Mouse (Mus musculus) heart, postnatal 14 days (tissue): Measurements from ENCODE around the gene Ncf2. TPM values are rescaled to one million over a fixed set of nuclear protein-coding genes. Genes with fewer than 3 reads are reported as not detected.
"Not testable (repeated sequence)": the region's sequence is repeated elsewhere in the genome, so short reads cannot be mapped to it uniquely, and the experiment has no call there.

Source experiments
- DNase-seq, 2 experiments: peaks; one replicate each; pipeline ENCODE4 v3.0.0; 2021 to 2022
- intact Hi-C: fragments of 180-260 bp; cut with DNase I; formaldehyde crosslinking; loops from one replicate; pipeline ENCODE4 v1.15.1; 2025
- long read RNA-seq, 2 experiments: library from polyadenylated mRNA; stranded (forward); transcript quantifications; one replicate each; pipeline ENCODE4 v2.0.0; 2021
- total RNA-seq, 2 experiments: library from RNA; stranded (reverse); gene quantifications; 2 replicates each; pipeline ENCODE4 v1.2.3; 2021

Gene Ncf2
- 1 to 10 TPM; 3.9 to 5.1 TPM for total RNA-seq
- long read RNA-seq, experiment 1, partial matches to known transcripts: 0 of 4 reads
- long read RNA-seq, experiment 1, other reads (novel, unspliced or antisense): 2 of 4 reads
- long read RNA-seq, experiment 2, transcript Ncf2-201 (15 exons, 2,596 nt): major isoform, 5 of 12 reads
- long read RNA-seq, experiment 2, partial matches to known transcripts: 0 of 12 reads
- long read RNA-seq, experiment 2, other reads (novel, unspliced or antisense): 7 of 12 reads

- DNase-seq: peak in 1 of 2 experiments; percentile 26
- intact Hi-C loops: loop anchor here (5.0 kb wide), 1 partner anchor 597 kb away; no protein-coding TSS in a partner anchor
Measured at GRCm38 (mm10) chr1:152799897-152800296, at the start of gene Ncf2. Ncf2 (plus strand) TSS chr1:152800194.

GRCm38 (mm10) chr1:152750312-152750965 lies 49.6 kb upstream of the Ncf2 start, which contains the start of gene Apobec4:
Apobec4 (plus strand) TSS chr1:152750551.
- intact Hi-C loops: no loop called here

DNA sequence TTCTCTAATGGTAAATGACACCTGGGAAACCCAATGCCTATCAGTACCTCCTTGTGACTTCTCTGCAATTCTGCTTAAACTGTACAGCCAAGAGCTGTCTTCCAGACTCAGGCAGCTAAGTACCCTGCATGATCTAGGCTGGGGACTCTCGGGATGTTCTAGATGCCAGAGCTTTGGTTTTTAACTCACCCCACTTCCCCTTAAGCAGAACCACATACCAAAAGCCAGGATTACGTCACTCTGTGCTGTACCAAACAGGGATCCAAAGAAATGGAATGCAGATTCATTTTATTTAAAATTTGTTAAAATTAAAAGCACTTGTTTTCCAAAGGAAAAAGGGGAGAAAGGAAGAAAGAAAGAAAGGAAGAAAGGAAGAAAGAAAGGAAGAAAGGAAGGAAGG lies 38.2 kb upstream of the Ncf2 start:
- DNase-seq: no peak
- intact Hi-C loops: no loop called here

More at GRCm38 (mm10) chr1:152750312-152750965, 49.6 kb upstream of the Ncf2 start, which contains the start of gene Apobec4:
- DNase-seq: no peak

GRCm38 (mm10) chr1:152766032-152766772 lies 33.8 kb upstream of the Ncf2 start, which contains the start of the genes Rgl1 and Arpc5:
Rgl1 (minus strand) TSS chr1:152766351.
Arpc5 (plus strand) TSS chr1:152766542.
- peak; percentile 99 for DNase-seq
- intact Hi-C loops: loop anchor here (2.0 to 5.0 kb wide), 2 partner anchors 137 to 244 kb away; partner anchors contain the start of gene Smg7

DNA sequence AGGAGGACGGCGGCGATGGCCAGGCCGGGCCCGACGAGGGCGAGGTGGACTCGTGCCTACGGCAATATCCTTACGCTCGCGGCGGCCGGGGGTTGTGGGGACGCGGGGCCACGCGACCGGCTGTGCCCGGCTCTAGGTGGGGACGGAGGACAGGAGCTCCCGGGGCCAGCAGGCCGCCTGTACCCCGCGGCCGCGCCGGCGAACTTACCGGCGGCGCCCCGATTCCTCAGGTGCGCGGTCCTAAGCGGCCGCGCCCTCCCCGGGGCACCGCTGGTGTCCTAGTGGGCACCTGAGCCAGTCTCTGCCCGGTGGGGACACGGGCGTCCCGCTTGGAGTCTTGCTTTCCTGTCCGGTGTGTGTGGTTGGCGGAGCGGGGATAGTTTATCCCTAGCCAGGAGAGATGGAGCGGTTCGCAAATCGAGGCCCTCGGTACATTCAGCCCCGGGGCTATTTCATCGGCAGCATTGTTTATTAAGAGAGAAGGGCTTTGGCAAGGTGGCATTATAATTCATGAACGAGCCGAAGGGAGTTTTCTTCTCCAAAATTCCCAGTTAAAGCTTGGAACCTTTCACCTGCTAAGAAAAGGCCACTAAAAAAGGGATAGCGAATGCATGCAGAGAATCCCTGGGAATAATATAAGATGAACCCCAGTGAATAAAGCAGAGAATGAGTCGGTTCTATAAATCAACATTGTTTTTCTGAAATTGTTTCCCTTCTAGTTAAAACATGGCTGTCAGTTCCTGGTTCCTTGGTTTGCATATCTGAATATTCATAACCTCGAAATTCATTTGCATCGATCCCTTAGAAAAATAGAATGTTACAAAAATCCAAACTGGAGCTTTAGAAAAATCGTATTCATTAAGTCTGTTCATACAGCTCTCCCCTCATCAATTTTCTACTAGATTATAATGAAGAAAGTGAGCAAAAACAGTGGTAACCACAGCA lies 32.9 kb upstream of the Ncf2 start:
- no peak for DNase-seq
- intact Hi-C loops: loop anchor here (2.0 to 5.0 kb wide), 2 partner anchors 136 to 245 kb away; partner anchors contain the start of gene Smg7

DNA sequence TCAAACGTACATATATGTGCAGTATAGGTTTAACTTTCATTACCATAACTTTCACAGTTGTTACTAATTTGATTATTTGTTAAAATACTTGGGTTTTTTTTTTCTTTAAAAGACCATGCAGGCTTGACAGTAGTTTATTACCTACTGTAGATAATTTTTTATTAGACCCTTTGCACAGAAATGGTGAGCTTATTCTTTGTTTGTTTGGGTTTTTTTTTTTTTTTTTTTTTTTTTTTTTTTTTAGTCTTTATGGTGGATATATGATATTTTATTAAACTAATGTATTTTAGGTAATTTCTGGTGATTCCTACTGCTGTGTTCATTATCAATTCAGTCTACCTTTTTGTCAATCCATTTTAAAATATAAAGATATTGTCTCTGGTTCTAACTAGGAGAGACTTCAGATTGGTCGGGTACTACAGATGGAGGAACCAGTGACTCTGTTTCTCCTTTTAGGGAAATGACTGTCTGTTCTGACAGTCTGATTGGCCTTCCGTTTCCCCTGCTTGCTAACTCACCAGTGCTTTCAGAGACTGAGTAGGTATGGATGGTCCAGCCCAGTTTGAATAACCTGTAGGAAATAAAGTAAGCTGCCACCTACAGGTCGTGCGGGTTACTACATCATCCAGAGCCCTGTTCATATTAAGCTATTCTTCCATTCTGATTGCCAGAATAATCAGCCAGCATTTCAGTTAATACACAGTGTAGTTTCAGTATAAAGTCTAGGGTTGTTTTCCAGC lies 32.1 kb upstream of the Ncf2 start:
- peak; percentile 80 to 88 for DNase-seq
- intact Hi-C loops: loop anchor here (2.0 to 5.0 kb wide), 2 partner anchors 135 to 246 kb away; partner anchors contain the start of gene Smg7

DNA sequence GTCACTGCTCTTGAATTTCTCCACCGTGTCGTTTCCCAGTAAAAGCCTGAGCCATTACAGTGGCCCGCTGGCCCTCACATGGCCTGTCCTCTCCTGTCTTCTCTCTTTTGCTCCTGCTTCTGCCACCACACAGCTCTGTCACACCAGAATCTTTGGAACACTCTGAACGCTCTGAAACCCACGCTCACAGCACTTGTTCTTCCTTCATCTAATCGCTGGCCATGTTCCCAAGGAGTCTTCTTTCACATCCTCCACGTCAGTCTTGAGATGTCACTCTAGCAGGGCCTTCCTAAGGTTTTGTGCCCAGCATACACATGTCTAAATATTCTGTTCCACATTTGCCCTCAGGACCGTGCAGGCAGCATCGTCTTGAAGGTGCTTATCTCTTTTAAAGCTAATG lies 29.0 kb upstream of the Ncf2 start:
- DNase-seq: no peak
- intact Hi-C loops: no loop called here

DNA sequence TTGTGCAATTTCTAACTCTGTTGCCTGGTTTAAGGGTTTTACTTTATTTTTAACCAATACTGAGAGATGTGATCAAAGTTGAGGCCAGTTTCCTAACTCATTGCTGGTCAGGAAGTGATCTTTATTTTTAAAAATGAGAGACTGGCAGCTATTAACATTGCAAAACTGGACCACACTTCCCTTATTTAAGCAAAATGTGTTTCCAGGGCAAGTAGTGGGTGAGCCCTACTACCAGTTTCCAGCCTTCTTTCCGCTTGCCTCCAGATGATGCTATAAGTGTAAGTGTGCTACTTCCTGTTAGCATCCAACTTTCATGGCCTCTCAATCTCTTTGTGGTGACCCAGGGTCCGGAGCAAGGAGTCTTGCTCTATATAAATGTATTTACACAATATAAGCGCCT lies 25.4 kb upstream of the Ncf2 start:
- DNase-seq, intact Hi-C loops: not testable (repeated sequence)

DNA sequence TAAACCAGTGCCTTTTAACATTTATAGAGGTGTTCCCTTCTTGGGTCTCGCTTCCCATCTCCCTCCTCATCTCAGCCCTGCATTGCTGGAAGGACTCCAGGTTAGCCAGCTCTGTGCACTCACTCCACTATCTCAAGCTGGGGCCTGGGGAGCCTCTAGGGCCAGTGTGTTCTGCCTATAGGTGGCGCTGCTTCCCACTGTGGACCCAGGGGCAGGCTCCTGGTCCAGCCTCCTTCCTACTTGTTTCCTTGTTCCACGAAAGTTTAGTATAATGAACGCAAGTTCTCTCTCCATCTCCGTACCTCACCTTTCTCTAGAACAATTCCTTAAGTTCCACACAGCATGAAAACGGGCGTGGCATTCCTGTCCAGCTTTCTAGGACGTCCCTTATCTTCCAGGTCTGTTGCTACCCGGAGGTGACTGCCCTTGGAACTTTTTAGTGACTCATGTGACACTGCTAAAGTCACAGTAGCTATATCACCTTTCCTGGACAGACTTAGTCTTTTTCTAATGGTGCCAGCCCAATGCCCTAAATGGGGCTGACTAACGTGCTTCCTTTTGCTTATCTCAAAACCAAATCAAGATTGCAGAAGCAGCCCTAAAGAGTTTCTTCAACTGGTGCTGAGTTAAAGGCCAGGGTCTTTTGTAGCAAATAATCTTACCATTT lies 20.8 kb upstream of the Ncf2 start:
- DNase-seq: peak; percentile 82 to 87
- intact Hi-C loops: no loop called here

DNA sequence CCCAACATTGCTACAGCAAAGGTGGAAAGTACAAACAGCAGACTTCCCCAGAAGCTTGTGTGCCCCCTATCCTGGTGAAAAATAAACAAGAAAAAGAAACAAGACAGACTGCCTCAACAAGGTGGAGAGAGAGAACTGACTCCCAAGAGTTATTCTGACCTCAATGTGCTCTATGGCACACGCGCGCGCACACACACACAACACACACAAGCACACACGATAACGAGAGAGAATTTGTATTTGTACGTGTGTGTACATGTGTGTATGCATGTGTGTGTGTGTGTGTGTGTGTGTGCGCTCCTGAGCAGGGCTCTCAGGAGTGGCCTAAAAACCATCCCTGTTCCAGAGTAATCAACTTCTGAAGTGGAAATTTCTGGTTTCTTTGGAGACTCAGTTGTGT lies 15.4 kb upstream of the Ncf2 start:
- no peak for DNase-seq
- intact Hi-C loops: no loop called here

DNA sequence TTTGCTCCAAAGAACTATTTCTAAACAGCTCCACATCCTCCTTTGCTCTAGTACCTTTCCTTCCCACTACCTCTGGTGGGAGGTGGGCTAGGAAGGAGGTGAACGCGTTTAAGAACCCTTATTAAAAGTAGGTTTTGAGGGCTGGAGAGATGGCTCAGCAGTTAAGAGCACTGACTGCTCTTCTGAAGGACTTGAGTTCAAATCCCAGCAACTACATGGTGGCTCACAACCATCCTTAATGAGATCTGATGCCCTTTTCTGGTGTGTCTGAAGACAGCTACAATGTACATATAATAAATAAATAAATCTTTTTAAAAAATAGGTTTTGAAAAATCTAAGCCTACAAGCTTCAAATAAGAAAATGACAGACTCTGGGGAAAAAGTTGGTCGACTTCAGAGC lies 14.5 kb upstream of the Ncf2 start:
- DNase-seq, intact Hi-C loops: not testable (repeated sequence)

- no peak for DNase-seq
- intact Hi-C loops: no loop called here
Measured at GRCm38 (mm10) chr1:152786953-152787352, 13.0 kb upstream of the Ncf2 start.

DNA sequence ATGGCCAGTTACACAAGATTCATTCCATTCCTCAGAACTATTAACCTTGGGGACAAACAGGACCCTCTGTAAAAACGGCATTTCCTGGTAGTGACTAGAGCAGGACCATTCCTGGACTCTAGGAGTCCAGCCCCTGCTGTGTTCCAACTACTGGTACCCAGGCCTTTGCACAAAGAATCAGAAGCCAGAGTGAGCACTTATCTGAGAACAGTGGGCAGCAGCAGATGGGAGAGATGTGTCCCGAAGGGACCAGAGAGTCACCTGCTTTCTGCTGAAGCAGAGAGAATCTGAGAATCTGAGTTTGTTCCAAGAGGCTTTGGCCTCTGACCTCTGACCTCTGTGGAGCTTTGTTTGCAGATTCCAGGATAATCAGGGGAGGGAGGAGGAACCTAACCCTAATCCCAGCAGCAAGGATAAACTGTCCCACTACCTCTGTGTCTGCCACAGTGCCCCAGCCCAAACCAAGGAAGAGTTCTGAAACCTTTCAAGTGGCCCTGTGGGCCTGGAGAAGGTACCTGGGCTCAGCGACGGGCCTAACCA lies 11.8 kb upstream of the Ncf2 start:
- intact Hi-C loops: no loop called here
- DNase-seq: no peak

- DNase-seq: peak; percentile 26 to 58
- intact Hi-C loops: loop anchor here (2.0 kb wide), 1 partner anchor 113 kb away; the partner anchor contains the start of gene Smg7
Measured at GRCm38 (mm10) chr1:152790254-152790653, 9.7 kb upstream of the Ncf2 start.

GRCm38 (mm10) chr1:152790821-152791220 lies 9.2 kb upstream of the Ncf2 start:
- intact Hi-C loops: loop anchor here (2.0 kb wide), 1 partner anchor 112 kb away; the partner anchor contains the start of gene Smg7
- DNase-seq: no peak

DNA sequence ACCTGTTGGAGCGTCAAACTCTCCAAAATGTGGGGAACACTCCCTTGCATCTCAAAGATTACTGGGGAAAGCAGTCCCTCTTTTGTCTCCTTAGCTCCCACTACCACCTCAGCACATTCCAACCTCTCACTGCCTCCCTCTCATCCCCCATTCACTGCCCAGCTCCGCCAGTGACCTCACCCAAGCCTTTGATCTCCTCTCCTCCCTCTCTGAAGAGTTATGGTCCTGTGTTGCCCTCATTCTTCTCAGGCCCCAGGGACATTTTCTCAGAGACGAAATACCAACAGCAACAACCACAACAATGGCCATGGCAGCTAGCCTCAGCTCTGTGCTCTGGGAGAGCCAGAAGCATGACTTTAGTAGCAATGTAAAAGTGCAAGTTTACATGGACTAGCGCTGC lies 8.7 kb upstream of the Ncf2 start:
- no peak for DNase-seq
- intact Hi-C loops: loop anchor here (2.0 kb wide), 1 partner anchor 112 kb away; the partner anchor contains the start of gene Smg7

DNA sequence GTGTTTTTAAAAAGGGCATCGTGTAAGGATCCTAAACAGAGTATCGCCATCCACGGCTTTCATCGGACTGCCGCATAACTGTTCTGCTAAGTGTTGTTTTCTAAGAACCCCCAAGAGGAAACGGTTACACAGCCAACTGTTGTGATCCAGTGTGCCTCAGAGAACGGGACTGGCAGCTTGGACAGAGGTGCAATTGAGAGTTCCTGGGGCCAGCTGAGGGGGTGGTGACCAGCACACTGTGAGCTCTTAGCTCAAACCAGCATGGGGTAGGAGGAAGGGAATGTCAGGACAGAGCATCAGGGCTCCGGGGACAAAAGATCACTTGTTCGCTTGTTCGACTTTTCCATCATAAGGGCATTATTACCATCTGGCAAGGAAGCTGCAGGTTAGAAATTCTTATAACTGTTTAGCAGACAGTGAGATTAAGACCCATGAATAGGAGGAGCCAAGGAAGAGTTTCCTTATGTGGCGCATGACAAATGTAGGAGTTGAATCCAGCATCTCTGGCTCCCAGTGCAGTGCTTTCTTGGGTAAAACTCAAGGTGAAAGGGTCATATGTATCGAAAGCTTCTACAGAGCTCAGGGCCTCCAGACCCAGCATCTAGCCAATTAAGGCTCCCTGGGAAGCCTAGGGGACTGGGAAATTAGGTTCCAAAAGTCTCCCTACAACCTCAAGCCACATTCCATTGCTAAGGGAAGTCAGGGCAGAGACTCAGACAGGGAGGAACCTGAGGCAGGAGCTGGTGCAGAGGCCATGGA lies 7.1 kb upstream of the Ncf2 start:
- intact Hi-C loops: no loop called here
- DNase-seq: no peak
